Mouse (Mus musculus) left cerebral cortex, postnatal 14 days (tissue): Measurements from ENCODE around the gene Coro1a. TPM values are rescaled to one million over a fixed set of nuclear protein-coding genes. Genes with fewer than 3 reads are reported as not detected.
A peak's percentile ranks its signal among the peaks of the same experiment; 100 is the strongest.

Experiments
- DNase-seq, 2 experiments: peaks; one replicate each; pipeline ENCODE4 v3.0.0; 2021 to 2022; ENCODE audit warnings: low spot score in 2 of 2, mixed read lengths in 1 of 2
- intact Hi-C: fragments of 180-260 bp; cut with DNase I; formaldehyde crosslinking; loops from one replicate; pipeline ENCODE4 v1.15.1; 2025
- total RNA-seq, 2 experiments: library from RNA; stranded (reverse); gene quantifications; 2 replicates each; pipeline ENCODE4 v1.2.3; 2021

The Coro1a gene
- total RNA-seq, 2 experiments from 2014 or later, result 173 to 185 TPM

DNA sequence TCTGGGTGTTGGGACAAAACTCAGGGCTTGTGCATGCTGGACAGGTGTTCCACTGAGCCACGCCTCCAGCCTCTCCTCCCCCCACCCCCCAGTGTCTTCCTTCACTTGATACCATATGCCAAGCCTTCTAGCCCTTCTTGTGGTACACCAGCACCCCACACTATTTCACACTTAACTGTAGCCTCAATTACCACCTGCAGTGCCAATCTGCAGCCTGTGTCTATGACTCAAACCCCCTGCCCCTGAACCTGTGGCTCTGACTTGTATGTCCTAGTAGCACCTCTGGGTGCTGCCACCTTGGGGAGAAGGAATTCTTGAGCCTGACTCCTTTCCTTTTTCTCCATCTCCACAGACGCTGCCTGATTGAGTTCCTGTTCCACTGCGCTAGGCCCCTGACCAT is 4.3 kb upstream of the Coro1a start:
- DNase-seq, result no peak
- intact Hi-C loops, result no loop called here

DNA sequence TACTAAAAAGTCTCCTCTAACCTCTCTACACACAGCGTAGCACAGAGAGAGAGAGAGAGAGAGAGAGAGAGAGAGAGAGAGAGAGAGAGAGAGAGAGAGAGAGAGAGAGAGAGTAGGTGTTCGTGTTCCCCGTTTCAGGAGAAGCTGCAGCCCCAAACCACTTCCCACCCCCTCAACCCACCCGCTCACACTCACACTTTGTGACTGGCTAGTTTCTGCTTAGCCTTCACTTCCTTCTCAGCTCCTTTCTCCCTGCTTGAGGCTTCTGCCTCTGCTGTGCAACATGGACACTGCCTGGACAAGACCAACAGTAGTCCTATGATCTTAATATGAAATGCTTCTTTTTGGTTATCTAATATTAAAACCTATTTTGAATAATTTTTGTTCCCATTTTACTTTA is 2.7 kb upstream of the Coro1a start:
- intact Hi-C loops, result no loop called here
- no peak for DNase-seq

DNA sequence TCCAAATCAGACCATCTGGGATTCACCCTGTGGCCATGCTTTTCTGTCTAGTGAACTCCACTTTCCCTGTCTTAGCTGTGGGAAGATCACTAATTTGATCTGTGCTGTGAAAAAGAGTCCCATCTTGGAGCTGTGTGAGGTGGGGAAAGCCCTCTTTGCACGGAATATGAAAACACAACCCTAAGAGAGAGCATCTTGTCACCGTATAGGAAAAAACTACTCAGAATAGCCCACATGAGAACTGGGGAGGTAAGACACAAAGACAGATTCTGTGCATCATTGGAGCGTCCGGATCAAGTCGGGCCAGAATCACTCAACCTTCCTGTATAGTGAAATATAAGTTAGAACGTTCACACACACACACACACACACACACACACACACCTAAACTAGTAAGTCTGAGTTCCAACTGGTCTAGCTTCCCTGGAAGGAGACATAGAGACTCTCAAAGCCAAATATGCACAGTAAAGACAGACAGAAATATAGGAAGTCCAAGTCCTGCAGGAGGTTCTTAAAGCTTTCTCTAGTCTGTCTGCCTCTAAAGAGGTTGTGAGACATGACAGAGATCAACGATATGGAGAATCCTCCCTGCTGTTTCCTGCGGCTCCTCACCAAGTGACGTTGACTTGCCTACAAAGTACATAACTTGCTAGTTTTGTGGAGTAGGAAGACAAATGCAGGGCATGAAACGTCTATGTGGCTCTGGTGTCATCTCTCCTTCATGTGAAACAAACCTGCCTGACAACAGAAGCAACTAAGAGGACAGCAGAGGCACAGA is 777 bp upstream of the Coro1a start:
- DNase-seq, result no peak
- intact Hi-C loops, result no loop called here

DNA sequence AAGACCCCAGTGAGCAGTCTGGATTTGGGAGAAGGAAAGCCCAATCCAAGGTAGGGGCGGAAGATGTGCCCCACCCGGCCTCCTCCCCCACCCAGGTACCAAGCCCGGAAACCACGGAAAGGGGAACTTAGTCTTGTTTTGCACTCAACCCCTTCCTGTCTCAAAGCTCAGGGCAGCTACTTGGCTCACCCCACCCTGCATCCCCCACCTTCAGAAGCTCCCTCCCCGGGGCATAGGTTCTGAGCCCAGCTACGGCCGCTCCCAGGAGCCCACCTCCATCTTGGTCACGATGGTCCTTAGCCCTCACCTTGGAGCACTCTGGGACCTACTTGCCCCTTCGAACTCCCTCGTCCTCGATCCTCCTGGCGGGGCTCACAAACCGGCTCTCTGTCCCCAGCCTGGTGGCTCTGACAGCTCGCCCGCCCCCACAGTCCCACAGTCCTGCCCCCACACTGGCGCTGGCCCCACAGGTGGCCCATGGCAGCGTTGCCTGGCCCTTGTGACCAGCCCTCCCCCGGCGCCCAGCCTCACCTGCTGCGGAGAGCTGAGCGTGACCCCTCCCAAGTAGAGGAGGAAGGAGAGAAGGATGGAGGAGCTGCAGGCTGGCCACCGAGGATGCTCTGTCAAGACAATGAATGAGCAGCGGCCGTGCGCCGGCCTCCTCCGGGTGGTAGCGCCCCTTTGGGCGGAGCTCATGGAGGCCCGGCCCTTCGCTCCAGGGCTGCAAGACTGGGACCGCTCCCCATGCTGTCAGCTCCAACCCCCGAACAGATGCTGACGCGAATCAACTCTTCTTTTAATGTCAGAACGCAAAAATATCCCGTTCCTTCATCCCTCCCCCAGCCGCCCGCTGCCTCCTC is 3.2 kb downstream of the Coro1a start:
- intact Hi-C loops, result loop anchor here (1.0 to 5.0 kb wide), 3 partner anchors 58 to 94 kb away; partner anchors contain the start of gene Ypel3

DNA sequence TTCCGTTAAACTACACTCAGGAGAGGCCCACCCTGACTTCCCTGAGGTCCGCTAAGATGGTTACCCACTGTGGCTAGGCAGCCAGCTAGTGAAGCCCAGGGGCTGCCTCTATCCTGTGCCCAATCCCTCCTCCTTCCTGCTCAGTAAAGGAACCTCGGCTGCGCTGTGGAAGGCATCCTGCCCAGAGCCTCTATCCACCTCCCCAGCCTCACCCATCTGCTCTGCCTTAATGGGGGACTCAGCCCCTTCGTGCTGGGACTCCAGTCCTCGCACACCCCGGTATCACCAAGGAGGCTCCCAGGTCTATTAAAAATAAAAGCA is 3.9 kb downstream of the Coro1a start:
- intact Hi-C loops, result loop anchor here (1.0 to 5.0 kb wide), 3 partner anchors 59 to 95 kb away; partner anchors contain the start of gene Ypel3
- no peak for DNase-seq

More for the DNA sequence above, 3.2 kb downstream of the Coro1a start:
- DNase-seq, result peak; percentile 92

DNA sequence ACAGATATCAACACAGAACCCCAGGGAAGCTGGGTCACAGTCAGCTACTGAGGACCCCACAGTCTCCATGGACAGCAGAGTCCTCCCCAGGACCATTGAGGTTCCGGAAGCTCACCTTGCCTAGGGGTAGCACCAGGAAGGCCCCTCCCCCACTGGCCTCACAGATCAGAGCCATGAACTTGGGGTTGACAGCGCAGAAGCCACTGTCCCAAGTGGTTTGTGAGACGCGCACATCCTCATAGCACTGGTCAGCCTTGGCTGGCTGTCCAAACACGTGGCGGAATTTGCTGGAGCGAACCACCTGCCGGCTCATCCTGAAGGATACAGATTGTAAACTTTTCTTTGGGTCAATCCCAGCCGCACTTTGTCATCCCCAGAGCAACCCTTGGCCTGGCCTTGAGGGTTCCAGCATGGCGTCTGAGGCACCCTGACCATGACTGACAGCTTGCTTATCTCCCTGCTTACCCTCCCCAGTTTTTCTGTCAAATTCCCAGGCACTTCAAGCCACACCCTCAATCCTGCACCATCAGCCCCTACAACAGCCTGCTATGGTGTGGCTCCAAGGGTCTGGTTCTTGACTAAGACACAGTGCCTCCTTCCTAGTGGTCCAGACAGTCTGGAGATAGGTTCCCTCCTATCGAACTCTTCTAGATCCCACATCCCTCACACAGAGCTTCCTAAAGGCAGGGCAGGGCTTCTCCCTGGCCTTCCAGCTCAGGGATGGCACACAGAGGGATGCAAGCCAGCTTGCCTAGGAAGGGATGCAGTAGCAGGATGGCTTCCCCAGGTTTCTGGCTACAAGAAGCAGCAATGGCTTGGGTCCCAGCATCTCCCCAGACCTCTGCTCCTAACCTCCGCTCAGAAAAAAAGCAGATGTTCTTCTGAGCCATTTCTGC is 4.5 kb downstream of the Coro1a start:
- DNase-seq, result no peak
- intact Hi-C loops, result loop anchor here (5.0 kb wide), 2 partner anchors 59 to 74 kb away; partner anchors contain the start of gene Ypel3

DNA sequence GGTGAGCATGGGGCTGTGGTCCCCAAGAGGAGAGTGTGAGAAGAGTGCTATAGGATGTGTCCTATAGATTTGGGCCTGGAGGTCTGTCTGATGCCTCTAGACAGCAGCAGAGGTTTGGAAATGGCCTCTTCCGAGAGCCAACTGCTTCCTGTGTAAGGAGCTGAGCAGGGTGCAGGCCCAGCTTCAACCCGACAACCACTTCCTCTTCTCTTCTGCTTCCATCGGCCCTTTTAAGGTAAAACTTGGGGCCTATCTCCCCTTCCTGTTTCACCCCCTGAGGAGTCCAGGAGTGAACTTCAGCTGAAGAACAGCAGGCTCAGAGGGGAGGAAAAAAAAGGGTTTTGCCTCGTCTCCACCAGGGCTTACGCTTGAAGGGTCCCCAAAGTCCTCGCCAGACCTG is 5.2 kb downstream of the Coro1a start:
- intact Hi-C loops, result loop anchor here (5.0 kb wide), 2 partner anchors 60 to 75 kb away; partner anchors contain the start of gene Ypel3
- DNase-seq, result no peak

DNA sequence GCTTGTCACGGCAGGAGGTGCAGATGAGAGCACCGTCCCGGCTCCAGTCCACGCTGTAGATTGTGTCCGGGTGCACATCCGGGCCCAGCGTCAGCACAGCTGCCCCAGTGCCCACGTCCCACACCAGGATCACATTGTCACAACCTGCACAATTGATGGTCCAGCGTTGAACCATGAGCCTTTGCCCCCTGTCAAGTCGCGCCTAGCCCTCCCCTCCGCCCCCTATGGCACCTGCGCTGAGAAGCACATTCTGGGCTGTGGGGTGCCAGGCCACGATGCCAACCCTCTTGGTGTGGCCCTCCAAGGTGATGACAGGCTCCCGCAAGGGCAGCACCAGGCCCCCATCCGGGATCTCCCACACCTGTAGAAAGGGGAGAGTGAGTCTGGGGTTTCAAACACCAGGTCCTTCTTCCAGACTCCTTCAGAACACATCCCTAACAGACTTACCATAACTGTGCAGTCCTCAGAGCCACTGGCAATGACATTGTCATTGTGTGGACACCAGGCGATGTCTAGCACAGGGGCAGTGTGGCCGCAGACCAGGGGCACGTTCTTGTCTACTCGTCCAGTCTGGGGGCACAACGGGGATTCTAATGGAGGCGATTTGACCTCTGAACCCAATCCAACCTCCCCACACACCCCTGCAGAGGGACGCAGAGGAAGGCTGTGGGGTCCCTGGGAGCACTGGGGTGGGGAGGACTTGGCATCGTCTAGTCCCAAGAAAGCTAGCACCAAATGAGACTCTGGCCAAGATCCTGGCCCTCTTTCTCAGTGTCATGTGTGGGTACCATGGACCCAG is 5.8 kb downstream of the Coro1a start:
- intact Hi-C loops, result loop anchor here (5.0 kb wide), 2 partner anchors 61 to 76 kb away; partner anchors contain the start of gene Ypel3
- no peak for DNase-seq

DNA sequence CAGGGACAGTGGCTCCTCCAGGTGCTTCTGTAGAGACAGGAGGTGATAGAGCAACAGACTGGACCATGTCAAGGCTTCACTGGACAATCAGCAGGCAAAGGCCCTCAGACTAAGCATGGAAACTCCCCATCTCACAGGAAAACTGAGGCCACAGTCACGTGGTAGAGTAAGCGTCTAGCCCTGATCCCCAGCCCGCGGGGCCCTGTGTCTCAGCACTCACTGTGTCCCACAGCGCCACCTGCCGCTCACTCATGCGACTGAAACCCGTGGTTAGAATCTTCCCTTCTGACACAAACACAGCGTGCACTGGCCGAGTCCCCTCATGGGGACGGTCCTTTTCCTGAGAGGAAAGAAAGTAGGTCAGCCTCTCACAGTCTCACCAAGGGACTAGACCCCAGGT is 6.5 kb downstream of the Coro1a start:
- intact Hi-C loops, result loop anchor here (5.0 kb wide), 2 partner anchors 61 to 76 kb away; partner anchors contain the start of gene Ypel3
- peak; percentile 95 to 96 for DNase-seq

DNA sequence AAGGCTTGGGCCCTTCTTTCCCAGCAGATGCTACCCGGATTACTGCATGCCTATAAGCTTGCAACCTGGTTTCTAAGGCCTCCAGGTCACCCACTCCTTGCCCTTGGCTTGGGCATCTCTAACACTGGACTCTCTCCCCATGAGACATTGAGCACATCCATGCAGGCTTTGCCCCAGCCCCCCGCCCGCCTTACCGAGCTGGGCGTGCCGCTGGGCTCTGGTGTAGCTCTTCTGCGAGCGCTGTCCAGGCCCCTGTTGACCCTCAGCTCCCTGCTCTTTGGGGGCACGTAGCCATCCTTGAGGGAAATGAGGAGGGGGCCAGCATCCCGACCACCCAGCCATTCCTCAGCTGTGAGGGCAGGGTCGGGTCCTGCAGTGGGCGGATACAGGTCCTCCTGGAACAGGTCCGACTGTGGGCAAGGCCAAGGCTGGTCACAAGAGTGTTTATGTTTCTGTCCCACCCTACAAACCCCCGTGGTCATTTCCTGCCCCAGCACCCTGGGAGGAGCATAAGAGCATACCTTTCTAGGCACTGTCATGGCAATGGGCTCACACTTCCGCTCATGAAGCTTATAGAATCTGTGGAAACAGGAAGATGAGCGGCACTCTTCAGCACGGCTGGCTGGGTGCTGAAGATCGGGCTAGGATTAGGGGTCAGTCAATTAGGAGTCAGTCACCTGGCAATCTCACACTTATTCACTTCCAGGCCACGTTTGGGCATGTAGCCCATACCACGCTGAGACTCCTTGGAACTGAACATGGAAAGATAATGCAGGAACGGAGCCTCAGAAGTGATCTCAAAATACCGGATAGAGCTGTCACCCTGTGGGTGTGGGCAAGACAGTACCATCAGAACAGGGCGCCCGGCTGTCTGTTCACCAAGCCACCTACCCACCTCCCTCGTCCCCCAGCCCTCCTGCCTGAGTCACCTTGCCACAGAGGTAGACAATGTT is 7.2 kb downstream of the Coro1a start:
- intact Hi-C loops, result loop anchor here (5.0 kb wide), 2 partner anchors 62 to 77 kb away; partner anchors contain the start of gene Ypel3
- DNase-seq, result no peak

DNA sequence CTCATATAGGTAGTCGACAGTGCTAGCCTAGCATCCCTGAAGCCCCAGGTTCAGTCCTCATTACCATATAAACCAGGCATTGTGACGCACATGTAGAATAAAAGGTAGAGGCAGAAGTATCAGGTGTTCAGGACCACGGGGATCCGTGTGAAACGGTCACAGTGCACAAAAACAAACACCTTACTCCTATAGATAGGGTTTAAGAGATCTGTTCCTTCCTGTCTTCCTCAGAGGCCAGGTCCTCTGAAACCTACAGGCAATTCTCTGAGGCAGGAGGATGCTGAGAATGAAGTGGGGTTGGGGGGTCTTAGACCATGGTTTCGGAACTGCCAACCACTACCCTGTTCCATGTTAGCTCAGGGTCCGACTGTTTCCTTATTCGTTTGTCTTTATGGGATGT is 9.7 kb downstream of the Coro1a start:
- intact Hi-C loops, result loop anchor here (5.0 kb wide), 1 partner anchor 131 kb away; the partner anchor contains the start of gene Eif3c
- DNase-seq, result no peak

DNA sequence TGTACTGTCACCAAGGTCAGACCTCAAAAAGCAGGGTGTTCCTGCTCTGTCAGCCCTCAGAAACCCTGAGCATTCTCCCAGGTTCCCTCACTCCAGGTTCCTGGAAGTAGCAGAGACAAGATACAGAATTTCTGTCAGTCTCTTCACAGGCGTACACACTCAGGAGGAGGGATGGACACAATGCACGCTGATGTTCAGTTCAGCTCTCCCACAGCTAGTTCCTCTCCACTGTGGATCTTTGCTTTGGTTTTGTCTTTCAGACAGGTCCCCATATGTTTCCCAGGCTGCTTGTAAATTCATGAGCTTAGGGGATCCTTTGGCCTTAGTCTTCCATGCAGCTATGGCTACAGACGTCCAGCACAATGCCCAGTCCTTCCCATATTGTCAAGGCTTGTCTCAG is 10.7 kb downstream of the Coro1a start:
- intact Hi-C loops, result loop anchor here (5.0 kb wide), 1 partner anchor 130 kb away; the partner anchor contains the start of gene Eif3c
- no peak for DNase-seq

DNA sequence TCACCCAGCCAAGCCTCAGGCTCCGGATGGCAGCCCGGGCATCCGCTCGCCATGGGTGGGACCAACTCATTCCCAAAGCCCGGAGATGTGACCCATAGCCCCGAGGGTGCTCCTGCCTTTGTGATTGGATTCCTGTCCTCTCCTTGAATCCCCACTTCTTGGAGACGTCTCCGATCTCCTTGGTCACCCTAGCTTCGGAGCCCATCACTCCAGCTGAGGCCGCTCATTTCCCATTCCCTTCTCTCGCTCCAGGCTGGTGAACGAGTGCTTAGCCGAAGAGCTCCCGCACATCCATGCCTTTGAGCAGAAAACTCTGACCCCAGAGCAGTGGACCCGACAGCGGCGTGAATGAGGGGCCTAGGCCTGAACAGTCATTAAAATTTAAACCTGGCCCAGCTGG is 11.3 kb downstream of the Coro1a start:
- DNase-seq, result no peak
- intact Hi-C loops, result loop anchor here (5.0 kb wide), 1 partner anchor 129 kb away; the partner anchor contains the start of gene Eif3c

DNA sequence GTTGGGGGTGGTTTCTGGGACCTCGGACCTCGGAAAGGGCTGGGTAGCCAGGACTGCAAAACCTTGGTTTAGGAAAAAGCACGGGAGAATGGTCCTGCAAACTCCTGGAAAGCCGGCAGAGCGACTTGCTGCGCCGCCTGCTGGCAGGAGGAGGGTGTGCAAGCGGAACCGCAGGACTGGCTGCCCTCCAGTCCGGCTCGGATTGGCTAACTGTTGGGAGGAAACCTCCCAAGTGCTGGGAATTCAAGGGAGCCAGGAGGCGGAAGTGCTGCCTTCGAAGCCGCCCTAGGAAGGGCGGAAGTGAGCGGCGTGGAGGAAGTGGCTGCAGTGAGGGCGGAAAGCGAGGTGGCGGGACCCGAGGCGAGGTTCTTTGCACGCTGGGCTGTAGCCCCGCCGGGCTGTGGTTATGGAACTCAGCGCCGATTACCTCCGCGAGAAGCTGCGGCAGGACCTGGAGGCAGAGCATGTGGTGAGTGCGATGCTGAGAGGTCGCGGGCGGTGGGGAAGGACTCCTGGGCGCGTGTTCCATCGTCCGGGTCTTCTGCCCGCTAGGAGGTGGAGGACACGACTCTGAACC is 11.9 kb downstream of the Coro1a start, which contains the start of gene Slx1b:
Gene Slx1b, minus strand, starts transcription at position 154 of the 577 bp plus-strand sequence.
- intact Hi-C loops, result loop anchor here (5.0 kb wide), 1 partner anchor 128 kb away; the partner anchor contains the start of gene Eif3c
- peak; percentile 97 for DNase-seq

DNA sequence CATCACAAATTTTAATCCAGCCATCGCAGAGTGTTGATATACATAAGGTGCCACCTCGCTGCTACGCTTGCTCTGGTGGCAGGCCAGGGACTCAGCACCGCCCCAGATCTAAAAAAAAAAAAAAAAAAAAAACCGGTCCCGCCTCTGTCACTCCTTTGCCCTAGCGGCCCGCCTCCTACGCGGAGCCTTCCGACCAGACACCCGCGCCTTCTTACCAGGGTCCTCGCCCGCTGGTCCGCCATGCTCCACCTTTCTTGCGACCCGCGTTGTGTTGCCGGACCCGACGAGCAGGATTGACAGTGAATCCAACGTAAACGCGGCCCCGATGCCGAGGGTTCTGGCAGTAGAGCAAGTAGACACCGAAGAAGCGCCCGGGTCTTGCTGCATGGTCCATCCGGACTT is 12.4 kb downstream of the Coro1a start, which contains the start of gene Bola2:
Gene Bola2, plus strand, starts transcription at position 192 of the 402 bp plus-strand sequence.
- peak in 1 of 2 experiments; percentile 60 for DNase-seq
- intact Hi-C loops, result loop anchor here (5.0 kb wide), 1 partner anchor 128 kb away; the partner anchor contains the start of gene Eif3c

DNA sequence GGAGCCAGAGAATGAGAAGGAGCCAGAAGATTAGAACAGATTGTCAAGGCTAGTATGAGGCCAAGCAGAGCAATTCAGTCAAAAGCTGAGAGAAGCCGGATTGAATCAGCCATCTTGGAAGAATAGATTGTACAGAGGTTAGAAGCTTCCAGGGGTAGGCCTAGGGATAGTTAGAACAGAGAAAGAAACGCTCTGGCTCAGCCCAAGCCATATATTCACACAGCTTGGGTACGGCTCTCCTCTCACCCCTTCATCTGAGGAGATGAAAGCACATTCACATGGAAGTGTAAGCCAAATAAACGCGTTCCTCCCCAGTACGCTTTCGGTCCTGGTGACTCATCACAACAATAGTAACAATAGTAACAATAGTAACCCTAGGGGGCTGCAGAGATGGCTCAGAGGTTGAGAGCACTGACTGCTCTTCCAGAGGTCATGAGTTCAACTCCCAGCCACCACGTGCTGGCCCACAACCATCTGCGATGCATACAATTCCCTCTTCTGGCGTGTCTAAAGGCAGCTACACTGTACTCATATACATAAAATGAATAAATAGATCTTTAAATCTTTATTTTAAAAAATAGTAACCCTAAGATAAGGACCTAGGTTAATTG is 13.0 kb downstream of the Coro1a start:
- DNase-seq, result no peak
- intact Hi-C loops, result loop anchor here (5.0 kb wide), 3 partner anchors 47 to 127 kb away; partner anchors contain the start of genes Apobr, Eif3c and Sgf29
